Comparison of ENCODE assay signal across 24 mouse cellular contexts in the genomic region with DNA sequence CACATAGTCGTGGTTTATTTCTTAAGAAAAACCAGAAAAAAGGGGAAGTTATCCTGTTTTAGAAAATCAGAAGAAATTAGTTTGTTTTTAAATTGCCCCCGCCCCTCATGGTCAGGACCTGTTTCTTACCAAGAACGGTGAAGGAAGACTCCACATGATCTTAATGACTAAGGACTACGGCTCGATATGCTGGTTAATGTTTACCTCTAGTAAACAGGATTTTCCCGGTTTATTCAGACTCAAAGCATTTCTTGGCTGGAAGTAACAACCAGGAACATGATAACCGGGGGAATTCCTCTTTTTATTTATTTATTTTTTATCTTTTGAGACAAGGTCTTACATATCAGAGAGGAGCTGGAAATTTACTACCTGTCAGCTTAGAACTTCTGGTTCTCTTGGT.
DNase-seq lines count a peak whose midpoint lies in the region; ATAC-seq and TF ChIP-seq lines count a peak whose summit lies in the region.
"Had no signal": no experiment of that assay in that cellular context is flagged by ENCODE, and none has a peak within 500 bp of the region (broad histone marks: within the 10 kb centered on the region; RNA-seq: fewer than 3 reads in every experiment).

No protein-coding gene starts in this region.

- no peaks in the 10 kb centered on the region for H3K36me3 ChIP-seq in liver, postnatal 0 days (replicated peaks; ENCODE audit: insufficient read depth, low read length)
- H3K36me3 ChIP-seq in liver, embryonic 12.5 days = no peaks in the 10 kb centered on the region
- H3K36me3 ChIP-seq in small intestine, adult 2 months (ENCODE audit: control insufficient read depth, insufficient read depth, low read length) = no peaks in the 10 kb centered on the region
- H3K36me3 ChIP-seq: embryonic facial prominence, embryonic 10.5 days; forebrain, embryonic 15.5 days; heart, embryonic 12.5 days; hindbrain, embryonic 12.5 days; limb, embryonic 10.5 days; midbrain, embryonic 13.5 days had no signal

- DNase-seq in kidney, adult 9 months = peak; percentile 78
- no peak for DNase-seq in kidney, adult 11 months
- DNase-seq in liver, postnatal 0 days = no peak
- no peak for DNase-seq in embryo, embryonic 10.5 days (ENCODE audit: low spot score)
- DNase-seq in gastrocnemius, adult 2 months = no peak
- DNase-seq: adrenal gland, postnatal 36 days; cerebellum, adult 9-10 months; gastrocnemius, postnatal 14 days; heart, adult 18-20 months; heart, postnatal 10 days; lung, adult 2 months; lung, postnatal 36 days; thymus, postnatal 25 days had no signal

- H3K27ac ChIP-seq in liver, postnatal 0 days (ENCODE audit: low read depth) = no peak overlapping the region
- H3K27ac ChIP-seq in liver, embryonic 12.5 days = no peak overlapping the region
- peak overlapping the region; percentile 85 for H3K27ac ChIP-seq in small intestine, adult 2 months (ENCODE audit: insufficient read depth, low read depth, low read length)
- H3K27ac ChIP-seq in gastrocnemius, adult 2 months = no peak overlapping the region
- H3K27ac ChIP-seq: embryonic facial prominence, embryonic 10.5 days; forebrain, embryonic 15.5 days; hindbrain, embryonic 12.5 days; limb, embryonic 10.5 days; midbrain, embryonic 13.5 days had no signal

- WGBS in liver, postnatal 0 days (ENCODE audit: insufficient replicate concordance) = 40% methylated on average over 7 of the region's 7 CpGs
- WGBS in liver, embryonic 12.5 days (ENCODE audit: insufficient replicate concordance) = 54% methylated on average over 7 of the region's 7 CpGs
- 11% methylated on average over 7 of the region's 7 CpGs for WGBS in small intestine, adult 2 months

- H3K4me2 ChIP-seq in liver, postnatal 0 days (ENCODE audit: low read depth, low read length) = peak overlapping the region; percentile 34
- H3K4me2 ChIP-seq in liver, embryonic 12.5 days = no peak overlapping the region
- H3K4me2 ChIP-seq: forebrain, embryonic 15.5 days; heart, embryonic 12.5 days; hindbrain, embryonic 12.5 days; liver, embryonic 11.5 days; midbrain, embryonic 13.5 days had no signal

- no peak for TF ChIP-seq CTCF in liver, postnatal 0 days (IDR thresholded peaks at IDR 0.05; ENCODE audit: low read depth)
- TF ChIP-seq CTCF in small intestine, adult 2 months (IDR thresholded peaks at IDR 0.05; ENCODE audit: extremely low read depth, insufficient read length, insufficient replicate concordance, low read depth, low read length) = no peak
- TF ChIP-seq CTCF in gastrocnemius, adult 2 months (IDR thresholded peaks at IDR 0.05) = no peak

- no peak for TF ChIP-seq POLR2A in small intestine, adult 2 months (IDR thresholded peaks at IDR 0.05; ENCODE audit: low read depth, low read length)

- no peaks in the 10 kb centered on the region for H3K9me3 ChIP-seq in liver, postnatal 0 days (ENCODE audit: low read length)
- no peaks in the 10 kb centered on the region for H3K9me3 ChIP-seq in liver, embryonic 12.5 days (replicated peaks)
- H3K9me3 ChIP-seq: embryonic facial prominence, embryonic 10.5 days; forebrain, embryonic 15.5 days; hindbrain, embryonic 12.5 days; limb, embryonic 10.5 days; midbrain, embryonic 13.5 days had no signal

- H3K27me3 ChIP-seq in liver, postnatal 0 days (ENCODE audit: insufficient read depth, low read length) = no peaks in the 10 kb centered on the region
- no peaks in the 10 kb centered on the region for H3K27me3 ChIP-seq in liver, embryonic 12.5 days (replicated peaks)
- no peaks in the 10 kb centered on the region for H3K27me3 ChIP-seq in small intestine, adult 2 months (ENCODE audit: control insufficient read depth, insufficient read depth, low read length)
- H3K27me3 ChIP-seq: forebrain, embryonic 15.5 days; heart, embryonic 12.5 days; hindbrain, embryonic 12.5 days; megakaryocyte, embryonic 14.5 days; midbrain, embryonic 13.5 days had no signal

- H3K4me3 ChIP-seq in liver, postnatal 0 days (ENCODE audit: low read depth, low read length) = no peak overlapping the region
- H3K4me3 ChIP-seq in liver, embryonic 12.5 days = no peak overlapping the region
- no peak overlapping the region for H3K4me3 ChIP-seq in small intestine, adult 2 months (ENCODE audit: low read depth, low read length)
- H3K4me3 ChIP-seq in gastrocnemius, adult 2 months = no peak overlapping the region
- H3K4me3 ChIP-seq: embryonic facial prominence, embryonic 10.5 days; forebrain, embryonic 15.5 days; heart, embryonic 12.5 days; hindbrain, embryonic 12.5 days; limb, embryonic 10.5 days; megakaryocyte, embryonic 14.5 days; midbrain, embryonic 13.5 days had no signal

- no peak for ATAC-seq in liver, postnatal 0 days
- no peak for ATAC-seq in liver, embryonic 12.5 days
- ATAC-seq: CD4-positive, CD25-positive, alpha-beta regulatory T cell, adult 4 months; forebrain, embryonic 15.5 days; midbrain, embryonic 13.5 days had no signal

- TF ChIP-seq EP300 in liver, postnatal 0 days (IDR thresholded peaks at IDR 0.05; ENCODE audit: low read depth) = no peak

- intact Hi-C loops in gastrocnemius, adult 2 months (cut with DNase I) = no loop called here

- H3K9ac ChIP-seq in liver, postnatal 0 days (replicated peaks) = no peak overlapping the region
- no peak overlapping the region for H3K9ac ChIP-seq in liver, embryonic 12.5 days
- H3K9ac ChIP-seq: forebrain, embryonic 15.5 days; heart, embryonic 12.5 days; hindbrain, embryonic 12.5 days; midbrain, embryonic 13.5 days had no signal

- 0 out of 2 replicates have a peak, but pooled peaks cover 2% of the 10 kb centered on the region for H3K4me1 ChIP-seq in liver, postnatal 0 days (ENCODE audit: insufficient read depth)
- H3K4me1 ChIP-seq in liver, embryonic 12.5 days = peaks cover 3% of the 10 kb centered on the region; the same call in 1 of the 2 replicates
- H3K4me1 ChIP-seq in small intestine, adult 2 months (ENCODE audit: control insufficient read depth, insufficient read depth, insufficient read length, low read length) = peaks cover 10% of the 10 kb centered on the region; the same call in 1 of the 2 replicates
- H3K4me1 ChIP-seq: embryonic facial prominence, embryonic 10.5 days; heart, embryonic 12.5 days; hindbrain, embryonic 12.5 days; limb, embryonic 10.5 days; megakaryocyte, embryonic 14.5 days; midbrain, embryonic 13.5 days had no signal
